Comparison of ENCODE assay signal across 15 mouse cellular contexts in genomic region chr7:92920172-92920856, GRCm38 (mm10).
"Had no signal": no experiment of that assay in that cellular context is flagged by ENCODE, and none has a peak within 500 bp of the region (broad histone marks: within the 10 kb centered on the region; RNA-seq: fewer than 3 reads in every experiment).

No protein-coding gene starts in this region.

- DNase-seq: kidney, adult 8-10 months; kidney, postnatal 10 days; kidney, postnatal 36 days; layer of hippocampus, postnatal 36 days; liver, embryonic 13.5 days; lung, adult 2 months; lung, postnatal 14 days; lung, postnatal 4 days; midbrain, embryonic 14.5 days; thymus, adult 2 months; thymus, postnatal 14 days had no signal

- H3K4me1 ChIP-seq: kidney, embryonic 15.5 days; liver, embryonic 13.5 days had no signal

- H3K4me3 ChIP-seq: kidney, embryonic 15.5 days; left cerebral cortex, adult 2 months; liver, embryonic 13.5 days had no signal

- H3K9me3 ChIP-seq: kidney, embryonic 15.5 days; liver, embryonic 13.5 days had no signal

- H3K36me3 ChIP-seq: kidney, embryonic 15.5 days had no signal

- H3K27me3 ChIP-seq: kidney, embryonic 15.5 days; liver, embryonic 13.5 days had no signal

- H3K4me2 ChIP-seq: kidney, embryonic 15.5 days; liver, embryonic 13.5 days; midbrain, embryonic 11.5 days had no signal

- H3K9ac ChIP-seq: kidney, embryonic 15.5 days; liver, embryonic 13.5 days had no signal

- H3K27ac ChIP-seq: kidney, embryonic 15.5 days; left cerebral cortex, adult 2 months; liver, embryonic 13.5 days; stomach, postnatal 0 days had no signal
